Mouse (Mus musculus): ENCODE measurements around the gene Tcf7.

DNA sequence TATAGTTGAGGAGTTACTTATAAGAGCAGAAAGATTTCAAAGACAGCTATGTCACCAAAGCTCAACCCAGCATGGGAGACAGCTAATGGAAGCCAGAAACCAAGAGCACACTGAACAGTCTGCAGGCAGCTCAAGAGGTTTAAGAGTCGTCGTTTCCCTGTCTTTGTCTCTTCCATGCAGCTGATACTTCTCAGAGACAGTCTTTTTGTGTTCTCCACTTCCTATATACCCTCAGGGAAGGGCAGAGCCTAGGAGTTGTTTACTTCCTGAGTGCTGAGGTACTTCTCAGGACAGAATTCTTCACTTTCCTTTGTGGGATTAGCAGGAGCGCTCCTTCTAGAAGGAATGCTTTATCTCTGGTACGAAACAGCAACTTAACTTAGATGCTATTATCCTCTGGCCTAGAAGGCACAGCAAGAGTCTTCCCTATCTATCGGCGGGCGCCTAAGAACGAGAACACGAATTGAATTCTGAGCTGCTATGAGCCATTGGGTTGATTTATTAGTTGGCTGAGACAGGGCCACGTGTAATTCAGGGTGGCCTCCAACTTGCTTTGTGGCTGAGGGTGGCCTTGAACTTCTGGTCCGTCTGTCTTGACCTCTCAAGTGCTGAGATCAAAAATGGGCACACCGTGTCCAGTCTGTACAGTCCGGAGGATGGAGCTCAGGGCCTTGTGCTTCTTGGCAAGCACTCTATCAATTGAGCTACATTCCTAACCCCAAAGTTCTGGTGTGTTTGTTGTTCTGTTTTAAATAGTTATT, 55.2 kb downstream of the Tcf7 start:
- TF ChIP-seq CTCF (IDR thresholded peaks at IDR 0.05; ENCODE audit: control insufficient read depth, insufficient read depth, low read length) (no peak), POLR2A (IDR thresholded peaks at IDR 0.05; ENCODE audit: borderline replicate concordance, control insufficient read depth, low read depth, low read length) (no peak)
